Mouse (Mus musculus) kidney, embryonic 14.5 days (tissue): ENCODE measurements at regions not wholly inside any gene's neighbourhood (a gene's known extent, or its start where the extent isn't known, plus 50 kb on each side); places are given as distances from the start of the nearest gene placed in this dataset.

Experiments used
- ATAC-seq: fragments of 200-750 bp; cut with Nextera tagmentation; 2 replicates; pipeline ENCODE4 v1.8.0; 2017; ENCODE audit warnings: moderate number of reproducible peaks, mild to moderate bottlenecking, moderate TSS enrichment, moderate library complexity; ENCODE audit not compliant: low FRiP score, low TSS enrichment
- H3K27ac ChIP-seq: fragments of 300-500 bp; sonication (generic); 2 replicates; pipeline ENCODE4 v1.5.1; 2014; ENCODE audit warnings: low read depth, mild to moderate bottlenecking, low read length, moderate library complexity, mixed read lengths
- H3K27me3 ChIP-seq: fragments of 300-500 bp; sonication (generic); 2 replicates; pipeline ENCODE4 v1.6.1; 2014; ENCODE audit warnings: mild to moderate bottlenecking, low read length; ENCODE audit not compliant: control insufficient read depth, insufficient read depth
- H3K36me3 ChIP-seq: fragments of 300-500 bp; sonication (generic); 2 replicates; pipeline ENCODE4 v1.6.1; 2014; ENCODE audit warnings: low read length, mixed read lengths; ENCODE audit not compliant: control insufficient read depth, insufficient read depth
- H3K4me1 ChIP-seq: fragments of 300-500 bp; sonication (generic); 2 replicates; pipeline ENCODE4 v1.6.1; 2014; ENCODE audit warnings: low read length, mixed read lengths; ENCODE audit not compliant: control insufficient read depth, insufficient read depth
- H3K4me2 ChIP-seq: fragments of 300-500 bp; sonication (generic); replicated peaks from 2 replicates; pipeline ENCODE4 v1.6.1; 2014; ENCODE audit warnings: low read depth, mild to moderate bottlenecking, low read length
- H3K4me3 ChIP-seq: fragments of 300-500 bp; sonication (generic); 2 replicates; pipeline ENCODE4 v1.5.1; 2014; ENCODE audit warnings: mild to moderate bottlenecking, low read length
- H3K9ac ChIP-seq: fragments of 300-500 bp; sonication (generic); 2 replicates; pipeline ENCODE4 v1.6.1; 2014; ENCODE audit warnings: low read depth, mild to moderate bottlenecking, low read length, moderate library complexity
- H3K9me3 ChIP-seq: fragments of 300-500 bp; sonication (generic); 2 replicates; pipeline ENCODE4 v1.6.1; 2016; ENCODE audit warnings: low read length; ENCODE audit not compliant: control insufficient read depth
- WGBS: fragments of 180-500 bp; shearing (Covaris S2); extraction: QIAGEN DNeasy Blood & Tissue Kit; methylation state at CpG from one replicate; pipeline ENCODE4 v1.1.7; 2014; 5-methylcytosine and 5-hydroxymethylcytosine counted together

DNA sequence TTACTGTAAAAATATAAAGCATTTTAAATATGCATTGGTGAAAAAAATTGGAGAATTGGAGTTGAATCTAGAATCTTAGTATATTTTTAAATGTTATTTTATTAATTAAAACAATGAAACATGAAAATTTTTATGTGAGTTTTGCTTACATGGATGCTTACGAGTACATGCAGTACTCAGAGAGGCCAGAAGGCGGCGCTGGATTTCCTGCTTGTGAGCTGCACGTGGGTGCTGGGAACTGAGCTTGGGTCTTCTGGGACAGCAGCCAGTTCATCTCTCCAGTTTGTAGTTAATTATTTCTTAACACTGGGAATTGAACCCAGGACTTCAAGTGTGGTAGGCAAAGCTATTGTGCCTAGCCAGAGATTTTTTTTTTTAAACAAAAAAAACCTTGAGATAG lies 85.5 kb downstream of the Zfp281 start:
- whole genome bisulfite sequencing: 60% methylated on average over 4 of the region's 4 CpGs
- Histone ChIP-seq H3K9ac (no peak overlapping the region), H3K27ac (no peak overlapping the region), H3K4me1 (no peaks in the 10 kb centered on the region; the same call in 1 of the 2 replicates), H3K4me2 (no peak overlapping the region), H3K9me3 (no peaks in the 10 kb centered on the region; the same call in 1 of the 2 replicates), H3K4me3 (no peak overlapping the region), H3K27me3 (no peaks in the 10 kb centered on the region), H3K36me3 (no peaks in the 10 kb centered on the region)
- ATAC-seq: no peak

GRCm38 (mm10) chr1:136711243-136711642 lies 86.5 kb downstream of the Zfp281 start:
- Histone ChIP-seq H3K9ac (no peak overlapping the region), H3K27ac (no peak overlapping the region), H3K27me3 (no peaks in the 10 kb centered on the region), H3K36me3 (no peaks in the 10 kb centered on the region), H3K4me2 (no peak overlapping the region), H3K9me3 (no peaks in the 10 kb centered on the region; the same call in 1 of the 2 replicates), H3K4me3 (no peak overlapping the region), H3K4me1 (no peaks in the 10 kb centered on the region; the same call in 1 of the 2 replicates)
- WGBS: 82% methylated on average over 7 of the region's 7 CpGs
- no peak for ATAC-seq

DNA sequence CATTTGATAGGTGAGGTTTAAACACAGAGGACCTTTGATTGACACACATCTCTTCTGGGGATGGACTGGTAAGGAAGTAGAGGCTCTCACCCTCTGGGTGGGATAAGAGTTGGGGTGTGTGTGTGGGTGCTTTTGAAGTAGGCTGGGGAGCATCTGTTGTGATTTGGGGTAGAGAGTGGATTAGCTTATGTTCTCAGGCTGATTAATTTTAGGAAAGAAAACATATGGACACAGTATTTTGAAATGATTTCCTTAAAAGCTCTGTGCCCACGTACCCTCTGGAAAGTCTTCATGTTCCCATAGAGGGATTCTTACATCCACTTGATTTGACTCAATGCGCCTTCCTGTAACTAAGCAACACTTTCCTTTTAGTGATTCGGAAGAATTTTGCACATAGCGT lies 89.4 kb downstream of the Zfp281 start:
- H3K36me3 ChIP-seq: no peaks in the 10 kb centered on the region
- H3K4me2 ChIP-seq: no peak overlapping the region
- no peak overlapping the region for H3K9ac ChIP-seq
- no peak for ATAC-seq
- H3K27me3 ChIP-seq: no peaks in the 10 kb centered on the region
- H3K4me1 ChIP-seq: peaks cover 6% of the 10 kb centered on the region
- 84% methylated on average over 4 of the region's 4 CpGs for WGBS
- no peaks in the 10 kb centered on the region; the same call in 1 of the 2 replicates for H3K9me3 ChIP-seq
- H3K4me3 ChIP-seq: no peak overlapping the region
- no peak overlapping the region for H3K27ac ChIP-seq

DNA sequence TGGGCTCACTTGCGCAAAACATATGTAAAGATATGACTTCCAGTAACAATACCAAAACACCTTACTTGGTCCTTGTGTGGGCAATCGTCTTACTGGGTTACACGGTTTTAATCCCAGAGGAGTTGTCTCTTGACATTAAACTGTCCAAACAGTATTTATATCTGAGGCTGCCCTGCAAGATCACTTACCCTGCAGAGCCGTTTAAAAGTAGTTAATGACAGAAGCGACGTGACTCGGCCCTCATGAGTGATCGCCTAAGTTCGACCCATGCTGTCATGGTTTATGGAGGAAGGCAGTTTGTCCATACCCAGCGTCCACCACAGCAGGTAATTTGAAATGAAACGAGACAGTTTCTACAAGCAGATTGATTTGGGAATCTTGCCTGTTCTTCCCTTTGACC lies 90.3 kb downstream of the Zfp281 start:
- Histone ChIP-seq H3K36me3 (no peaks in the 10 kb centered on the region), H3K4me2 (no peak overlapping the region), H3K9me3 (no peaks in the 10 kb centered on the region; the same call in 1 of the 2 replicates), H3K27me3 (no peaks in the 10 kb centered on the region), H3K4me3 (no peak overlapping the region), H3K9ac (no peak overlapping the region), H3K4me1 (peaks cover 6% of the 10 kb centered on the region), H3K27ac (no peak overlapping the region)
- 17% methylated on average over 11 of the region's 11 CpGs for WGBS
- peak; percentile 59; the same call in 1 of the 2 replicates for ATAC-seq

GRCm38 (mm10) chr1:136717830-136718517 lies 93.3 kb downstream of the Zfp281 start:
- Histone ChIP-seq H3K9me3 (no peaks in the 10 kb centered on the region), H3K36me3 (no peaks in the 10 kb centered on the region), H3K27me3 (no peaks in the 10 kb centered on the region), H3K4me2 (peak overlapping the region; percentile 13; the same call in 1 of the 2 replicates), H3K9ac (no peak overlapping the region), H3K27ac (no peak overlapping the region; the same call in 1 of the 2 replicates), H3K4me1 (peaks cover 6% of the 10 kb centered on the region), H3K4me3 (no peak overlapping the region)
- 36% methylated on average over 15 of the region's 15 CpGs for WGBS
- ATAC-seq: peak; percentile 64; the same call in 1 of the 2 replicates

DNA sequence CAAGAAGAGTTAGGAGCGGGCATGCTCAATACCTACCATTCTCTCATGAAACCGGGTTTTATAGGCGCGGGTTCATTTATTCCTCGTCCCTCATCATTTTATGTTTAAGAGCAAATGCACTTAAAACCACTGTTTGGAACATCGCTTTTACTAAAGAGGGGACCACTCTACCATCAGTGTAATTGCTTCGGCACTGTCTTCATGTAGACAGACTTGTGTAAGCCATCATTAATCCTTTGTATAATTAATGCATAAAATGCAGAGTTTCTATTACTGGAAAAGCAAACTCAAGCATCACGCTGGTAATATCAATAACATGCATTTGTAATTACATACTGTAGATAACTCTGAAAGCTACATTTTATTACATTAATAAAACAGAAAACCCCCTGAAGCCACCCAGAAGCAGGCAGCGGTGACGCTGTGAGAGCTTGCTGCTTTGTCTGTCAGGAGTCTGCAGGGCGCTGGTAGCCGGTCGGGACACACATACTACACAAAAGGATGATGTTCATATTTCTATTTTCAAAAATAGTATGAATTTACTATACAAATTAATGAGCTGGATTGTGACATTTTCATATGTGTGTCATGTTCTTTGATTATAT lies 99.2 kb downstream of the Zfp281 start:
- H3K9ac ChIP-seq: no peak overlapping the region
- no peaks in the 10 kb centered on the region for H3K4me1 ChIP-seq
- no peak overlapping the region for H3K27ac ChIP-seq
- H3K4me2 ChIP-seq: no peak overlapping the region
- H3K36me3 ChIP-seq: no peaks in the 10 kb centered on the region
- 90% methylated on average over 13 of the region's 13 CpGs for WGBS
- no peaks in the 10 kb centered on the region for H3K9me3 ChIP-seq
- H3K27me3 ChIP-seq: peaks cover 4% of the 10 kb centered on the region; the same call in 1 of the 2 replicates
- ATAC-seq: no peak
- no peak overlapping the region for H3K4me3 ChIP-seq

DNA sequence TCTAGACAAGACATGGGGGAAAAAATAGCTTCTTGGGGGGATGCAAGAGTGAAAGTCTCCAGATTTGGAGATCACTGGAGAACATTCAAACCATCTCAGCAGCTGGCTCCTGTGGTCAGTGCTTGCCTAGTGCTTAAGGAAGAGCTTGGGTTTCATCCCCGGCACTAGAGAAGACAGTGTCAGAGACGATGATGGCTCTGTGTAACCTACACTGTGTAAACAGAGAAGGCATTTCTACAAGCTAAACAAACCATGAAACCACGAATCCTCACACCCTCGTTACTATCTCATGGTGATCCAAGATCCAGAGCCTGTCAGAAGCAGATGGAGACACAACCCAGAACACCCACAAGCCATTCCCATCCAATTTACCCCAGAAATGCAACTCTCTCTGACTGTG lies 100.5 kb downstream of the Zfp281 start:
- no peak overlapping the region for H3K27ac ChIP-seq
- H3K9me3 ChIP-seq: no peaks in the 10 kb centered on the region
- 20% methylated on average over 4 of the region's 4 CpGs for WGBS
- no peaks in the 10 kb centered on the region for H3K36me3 ChIP-seq
- peaks cover 7% of the 10 kb centered on the region; the same call in 1 of the 2 replicates for H3K27me3 ChIP-seq
- H3K9ac ChIP-seq: no peak overlapping the region
- H3K4me1 ChIP-seq: no peaks in the 10 kb centered on the region
- H3K4me3 ChIP-seq: no peak overlapping the region
- H3K4me2 ChIP-seq: no peak overlapping the region
- ATAC-seq: no peak

- Histone ChIP-seq H3K27ac (no peak overlapping the region), H3K4me2 (no peak overlapping the region), H3K27me3 (peaks cover 7% of the 10 kb centered on the region; the same call in 1 of the 2 replicates), H3K4me1 (no peaks in the 10 kb centered on the region), H3K9me3 (no peaks in the 10 kb centered on the region), H3K36me3 (no peaks in the 10 kb centered on the region), H3K4me3 (no peak overlapping the region), H3K9ac (no peak overlapping the region)
- WGBS: 70% methylated on average over 11 of the region's 11 CpGs
- ATAC-seq: no peak
These were observed 101.6 kb downstream of the Zfp281 start for GRCm38 (mm10) chr1:136726145-136726935.
